Mouse (Mus musculus) urinary bladder, postnatal 4 days (tissue): ENCODE results near the gene Cyp11a1.

Experiments used
- DNase-seq, 2 experiments: peaks; one replicate each; pipeline ENCODE4 v3.0.0; 2021 to 2022; ENCODE audit warnings: low spot score in 2 of 2

Cyp11a1 gene

GRCm38 (mm10) chr9:57972776-57973439 lies 33.3 kb upstream of the Cyp11a1 start:
- DNase-seq, result no peak

- DNase-seq, result no peak
These were observed 32.7 kb upstream of the Cyp11a1 start for GRCm38 (mm10) chr9:57973440-57974066.

GRCm38 (mm10) chr9:57974221-57974620 lies 32.0 kb upstream of the Cyp11a1 start:
- no peak for DNase-seq

GRCm38 (mm10) chr9:57975200-57975821 lies 30.9 kb upstream of the Cyp11a1 start:
- DNase-seq, result no peak

GRCm38 (mm10) chr9:57978025-57978424 lies 28.2 kb upstream of the Cyp11a1 start:
- no peak for DNase-seq

- DNase-seq, result no peak
These were observed 27.4 kb upstream of the Cyp11a1 start for GRCm38 (mm10) chr9:57978858-57979257.

- DNase-seq, result no peak
These were observed 25.6 kb upstream of the Cyp11a1 start for GRCm38 (mm10) chr9:57980570-57980969.

- no peak for DNase-seq
These were observed 20.9 kb upstream of the Cyp11a1 start for GRCm38 (mm10) chr9:57985304-57985703.

- no peak for DNase-seq
These were observed 19.9 kb upstream of the Cyp11a1 start for GRCm38 (mm10) chr9:57986293-57986692.

GRCm38 (mm10) chr9:57988098-57988497 lies 18.1 kb upstream of the Cyp11a1 start:
- no peak for DNase-seq

GRCm38 (mm10) chr9:57989309-57989708 lies 16.9 kb upstream of the Cyp11a1 start:
- no peak for DNase-seq

- no peak for DNase-seq
These were observed 15.6 kb upstream of the Cyp11a1 start for GRCm38 (mm10) chr9:57990438-57991110.

GRCm38 (mm10) chr9:57992060-57992459 lies 14.2 kb upstream of the Cyp11a1 start:
- DNase-seq, result no peak

- DNase-seq, result no peak
These were observed 13.2 kb upstream of the Cyp11a1 start for GRCm38 (mm10) chr9:57992781-57993591.

- no peak for DNase-seq
These were observed 10.9 kb upstream of the Cyp11a1 start for GRCm38 (mm10) chr9:57995282-57995681.

- no peak for DNase-seq
These were observed 8.6 kb upstream of the Cyp11a1 start for GRCm38 (mm10) chr9:57997511-57998031.

- no peak for DNase-seq
These were observed 8.1 kb upstream of the Cyp11a1 start for GRCm38 (mm10) chr9:57998032-57998659.

- no peak for DNase-seq
These were observed 7.5 kb upstream of the Cyp11a1 start for GRCm38 (mm10) chr9:57998685-57999084.

GRCm38 (mm10) chr9:57999676-58000075 lies 6.5 kb upstream of the Cyp11a1 start:
- DNase-seq, result no peak

- no peak for DNase-seq
These were observed 2.9 kb upstream of the Cyp11a1 start for GRCm38 (mm10) chr9:58003272-58003671.
